ENCODE assay signal across 29 mouse cellular contexts in genomic region chr5:123501973-123502372, GRCm38 (mm10). TPM values are rescaled to one million over a fixed set of nuclear protein-coding genes. Genes with fewer than 3 reads are reported as not detected.
DNase-seq lines count a peak whose midpoint lies in the region; ATAC-seq and TF ChIP-seq lines count a peak whose summit lies in the region.
"Had no signal": no experiment of that assay in that cellular context is flagged by ENCODE, and none has a peak within 500 bp of the region (broad histone marks: within the 10 kb centered on the region; RNA-seq: fewer than 3 reads in every experiment).

No protein-coding gene starts in this region.

- TF ChIP-seq POLR2A in CH12.LX (IDR thresholded peaks at IDR 0.05; ENCODE audit: low read depth, low read length) (no peak), MEL (IDR thresholded peaks at IDR 0.05; ENCODE audit: control insufficient read depth in 1 of 2, insufficient read depth in 1 of 2, low read depth in 1 of 2, low read length in 2 of 2, poor library complexity in 1 of 2) (no peak)

- in situ Hi-C loops in CH12.LX (cut with MboI; ENCODE audit: low pct_ligation_motif_present, low pct_unique_long_range_greater_than_20kb, low sequenced_read_pairs) = no loop called here

- no peak overlapping the region for H3K4me2 ChIP-seq in midbrain, embryonic 11.5 days
- no peak overlapping the region for H3K4me2 ChIP-seq in midbrain, embryonic 15.5 days
- H3K4me2 ChIP-seq in CH12.LX (ENCODE audit: insufficient read depth, low read depth, poor library complexity, severe bottlenecking) = 0 out of 2 replicates have a peak overlapping the region, but pooled peaks have one; percentile 7

- no peak for ATAC-seq in midbrain, embryonic 11.5 days (ENCODE audit: low FRiP score)
- ATAC-seq in midbrain, embryonic 15.5 days (replicated peaks) = no peak
- no peak for ATAC-seq in megakaryocyte-erythroid progenitor cell, adult 5-6 weeks (replicated peaks; ENCODE audit: low FRiP score, low TSS enrichment, poor library complexity, severe bottlenecking)
- ATAC-seq: activated CD4-positive, CD25-positive, alpha-beta regulatory T cell, adult 4 months; CD4-positive, CD25-positive, alpha-beta regulatory T cell, adult 4 months; Patski had no signal

- 88% methylated on average over 4 of the region's 4 CpGs for WGBS in midbrain, embryonic 11.5 days
- WGBS in midbrain, embryonic 15.5 days = 85% methylated on average over 4 of the region's 4 CpGs

- TF ChIP-seq EP300 in CH12.LX (IDR thresholded peaks at IDR 0.05; ENCODE audit: low read length) (no peak), MEL (IDR thresholded peaks at IDR 0.05; ENCODE audit: low read depth in 1 of 2, low read length in 2 of 2) (no peak)

- peak; percentile 37 for DNase-seq in midbrain, embryonic 11.5 days (ENCODE audit: low spot score, missing footprints)
- DNase-seq in 416B (ENCODE audit: low read depth) = peak; percentile 60
- DNase-seq in CH12.LX (ENCODE audit: extremely low read depth) = no peak
- peak; percentile 53 for DNase-seq in MEL (ENCODE audit: low read depth, low spot score)
- DNase-seq in layer of hippocampus, adult 8-10 months (ENCODE audit: low spot score in 2 of 2) = no peak
- no peak for DNase-seq in spleen, postnatal 4 days (ENCODE audit: low spot score in 2 of 2)
- DNase-seq: adrenal gland, adult 2 months; adrenal gland, adult 8-10 months; adrenal gland, postnatal 10 days; adrenal gland, postnatal 14 days; adrenal gland, postnatal 25 days; adrenal gland, postnatal 36 days; B cell, adult 2 months; cerebellum, adult 11 months; cerebellum, adult 11-12 months; cerebellum, adult 18-20 months; cerebellum, adult 2 months; cerebellum, adult 8-10 months had no signal

- H3K27ac ChIP-seq in midbrain, embryonic 11.5 days (ENCODE audit: low read depth, low read length) = no peak overlapping the region
- no peak overlapping the region for H3K27ac ChIP-seq in midbrain, embryonic 15.5 days
- H3K27ac ChIP-seq in CH12.LX (ENCODE audit: insufficient read depth, low read depth) (no peak overlapping the region), MEL (ENCODE audit: control insufficient read depth, low read depth, low read length) (peak overlapping the region; percentile 11; the same call in 1 of the 2 replicates)

- H3K4me3 ChIP-seq in midbrain, embryonic 11.5 days (ENCODE audit: low read depth, low read length) = no peak overlapping the region
- H3K4me3 ChIP-seq in midbrain, embryonic 15.5 days = no peak overlapping the region
- H3K4me3 ChIP-seq in CH12.LX (replicated peaks in 1 of 3; ENCODE audit: low read depth in 2 of 3, low read length in 2 of 3, poor library complexity in 1 of 3) (no peak overlapping the region), MEL (ENCODE audit: control insufficient read depth in 1 of 2, insufficient read depth in 1 of 2, low read depth in 2 of 2, low read length in 2 of 2) (peak overlapping the region; percentile 60 to 77)

- peaks cover 3% of the 10 kb centered on the region; the same call in 1 of the 2 replicates for H3K4me1 ChIP-seq in midbrain, embryonic 11.5 days (ENCODE audit: control insufficient read depth, insufficient read depth, low read length)
- H3K4me1 ChIP-seq in midbrain, embryonic 15.5 days = peaks cover 8% of the 10 kb centered on the region; the same call in 1 of the 2 replicates
- peaks cover 8 to 16% of the 10 kb centered on the region in 2 experiments for H3K4me1 ChIP-seq in CH12.LX (ENCODE audit: control insufficient read depth in 1 of 2, insufficient read depth in 2 of 2)
- peaks cover 0 to 4% of the 10 kb centered on the region in 2 experiments; a peak in 1 of 4 replicates for H3K4me1 ChIP-seq in MEL (ENCODE audit: control insufficient read depth in 1 of 2, insufficient read depth in 2 of 2, low read length in 2 of 2)

- no peak for TF ChIP-seq CTCF in CH12.LX (conservative IDR thresholded peaks at IDR 0.05 in 1 of 2, IDR thresholded peaks at IDR 0.05 in 1 of 2; ENCODE audit: low read depth in 2 of 2, low read length in 2 of 2)
- TF ChIP-seq CTCF in MEL (IDR thresholded peaks at IDR 0.05 in 2 of 3, conservative IDR thresholded peaks at IDR 0.05 in 1 of 3; ENCODE audit: control insufficient read depth in 1 of 3, insufficient read depth in 1 of 3, low read depth in 2 of 3, low read length in 3 of 3, poor library complexity in 1 of 3, severe bottlenecking in 1 of 3) = no peak

- dilution Hi-C loops in CH12.LX (cut with MboI; ENCODE audit: extremely low pct_ligation_motif_present, extremely low pct_unique_long_range_greater_than_20kb, low sequenced_read_pairs) = no loop called here

- no peaks in the 10 kb centered on the region for H3K36me3 ChIP-seq in midbrain, embryonic 11.5 days (ENCODE audit: control insufficient read depth, insufficient read depth, low read length)
- no peaks in the 10 kb centered on the region for H3K36me3 ChIP-seq in midbrain, embryonic 15.5 days (replicated peaks)
- no peaks in the 10 kb centered on the region for H3K36me3 ChIP-seq in CH12.LX (replicated peaks in 1 of 2; ENCODE audit: control insufficient read depth in 1 of 2, insufficient read depth in 1 of 2, low read length in 1 of 2)
- H3K36me3 ChIP-seq in MEL (ENCODE audit: control insufficient read depth in 1 of 2, insufficient read depth in 2 of 2, low read length in 2 of 2) = no peaks in the 10 kb centered on the region
- H3K36me3 ChIP-seq: G1E had no signal

- H3K79me2 ChIP-seq in CH12.LX (replicated peaks; ENCODE audit: control insufficient read depth, extremely low read depth, insufficient read depth, poor library complexity, severe bottlenecking) (no peaks in the 10 kb centered on the region), MEL (ENCODE audit: control insufficient read depth, insufficient read depth, low read length, poor library complexity) (no peaks in the 10 kb centered on the region)

- H3K9me3 ChIP-seq in midbrain, embryonic 11.5 days (ENCODE audit: control insufficient read depth, low read length) = no peaks in the 10 kb centered on the region
- H3K9me3 ChIP-seq in midbrain, embryonic 15.5 days = no peaks in the 10 kb centered on the region
- H3K9me3 ChIP-seq in CH12.LX (replicated peaks; ENCODE audit: low read length) (no peaks in the 10 kb centered on the region), MEL (replicated peaks; ENCODE audit: insufficient read depth, low read length) (no peaks in the 10 kb centered on the region)
- H3K9me3 ChIP-seq: G1E had no signal

- H3K9ac ChIP-seq in midbrain, embryonic 11.5 days (ENCODE audit: low read length) = no peak overlapping the region
- no peak overlapping the region for H3K9ac ChIP-seq in midbrain, embryonic 15.5 days
- H3K9ac ChIP-seq in CH12.LX (ENCODE audit: insufficient read depth, low read depth) (no peak overlapping the region), MEL (ENCODE audit: control insufficient read depth, low read depth, low read length, poor library complexity, severe bottlenecking) (peak overlapping the region; percentile 58)

- no peak for TF ChIP-seq RAD21 in CH12.LX (IDR thresholded peaks at IDR 0.05; ENCODE audit: low read depth, low read length)
- TF ChIP-seq RAD21 in MEL (IDR thresholded peaks at IDR 0.05; ENCODE audit: low read depth, low read length) = no peak

- H3K27me3 ChIP-seq in midbrain, embryonic 11.5 days (ENCODE audit: control insufficient read depth, insufficient read depth, low read length) = peaks cover 3% of the 10 kb centered on the region; the same call in 1 of the 2 replicates
- H3K27me3 ChIP-seq in midbrain, embryonic 15.5 days (replicated peaks) = peaks cover 3% of the 10 kb centered on the region; the same call in 1 of the 2 replicates
- H3K27me3 ChIP-seq in CH12.LX (replicated peaks) (peaks cover 16% of the 10 kb centered on the region), MEL (ENCODE audit: control insufficient read depth in 1 of 2, insufficient read depth in 2 of 2, low read length in 2 of 2) (no peaks in the 10 kb centered on the region)

RNA-seq across cellular contexts. Expression of gene B3gnt4, which starts 8.3 kb away (rescaled TPM):
- 0.88 and 1.1 TPM in 2 replicates for polyA plus RNA-seq in midbrain, embryonic 11.5 days (2014; fragmentation: Nextera tagmentation; extraction: Ambion mirVana)
- polyA plus RNA-seq in midbrain, embryonic 15.5 days (2015; fragmentation: Nextera tagmentation; extraction: Ambion mirVana) = 1.0 and 1.3 TPM in 2 replicates
- total RNA-seq in CH12.LX (2012; rRNA removed) (0.17 and 0.30 TPM in 2 replicates), CH12.LX (2014; rRNA removed) (not detected in 2 replicates), MEL (2012; rRNA removed) (0.23 and 0.39 TPM in 2 replicates)
- polyA plus RNA-seq in CH12.LX (2012; ENCODE audit: insufficient read length, low read depth) (not detected in 2 replicates), MEL (2012; ENCODE audit: insufficient read depth in 1 of 2, insufficient read length in 2 of 2, low read depth in 1 of 2, low replicate concordance in 2 of 2, missing spikeins in 1 of 2) (under 1 TPM in 1 of 2 experiments, not detected in 1; 0.25 TPM)
- total RNA-seq in layer of hippocampus, adult 8-10 months (2022) = 1 to 10 TPM in 3 of 4 experiments, under 1 TPM in 1; 0.55 to 1.9 (median 1.3) TPM
- total RNA-seq in megakaryocyte-erythroid progenitor cell, adult 5-6 weeks (2014; fragmentation: Nextera tagmentation) = 0.94 TPM in 1 of 2 replicates, not detected in the other
- total RNA-seq in megakaryocyte-erythroid progenitor cell, adult 5-6 weeks (2017) = 0.30 and 0.38 TPM in 2 replicates
- polyA plus RNA-seq: G1E had no signal

RNA-seq across cellular contexts. Expression of gene Il31, which starts 12.7 kb away (rescaled TPM):
- polyA plus RNA-seq in midbrain, embryonic 11.5 days (2014; fragmentation: Nextera tagmentation; extraction: Ambion mirVana) = not detected in 2 replicates
- polyA plus RNA-seq in midbrain, embryonic 15.5 days (2015; fragmentation: Nextera tagmentation; extraction: Ambion mirVana) = not detected in 2 replicates
- not detected in 2 replicates for total RNA-seq in CH12.LX (2012; rRNA removed)
- total RNA-seq in CH12.LX (2014; rRNA removed) = not detected in 2 replicates
- polyA plus RNA-seq in CH12.LX (2012; ENCODE audit: insufficient read length, low read depth) = not detected in 2 replicates
- not detected in 2 replicates for total RNA-seq in MEL (2012; rRNA removed)
- not detected for polyA plus RNA-seq in MEL (2012; ENCODE audit: insufficient read depth in 1 of 2, insufficient read length in 2 of 2, low read depth in 1 of 2, low replicate concordance in 2 of 2, missing spikeins in 1 of 2)
- not detected for total RNA-seq in layer of hippocampus, adult 8-10 months (2022)
- total RNA-seq in megakaryocyte-erythroid progenitor cell, adult 5-6 weeks (2014; fragmentation: Nextera tagmentation) = not detected in 2 replicates
- not detected in 2 replicates for total RNA-seq in megakaryocyte-erythroid progenitor cell, adult 5-6 weeks (2017)
- total RNA-seq: adrenal gland, adult 18-20 months; adrenal gland, adult 2 months; adrenal gland, adult 8-10 months; adrenal gland, postnatal 10 days; adrenal gland, postnatal 14 days; adrenal gland, postnatal 25 days; adrenal gland, postnatal 36 days; adrenal gland, postnatal 4 days; ES-E14; G1E had no signal
- polyA plus RNA-seq: activated CD4-positive, CD25-positive, alpha-beta regulatory T cell, adult 4 months; adrenal gland, adult 2 months; brain, embryonic 14.5 days; C2C12; CD4-positive, CD25-positive, alpha-beta regulatory T cell, adult 4 months; cerebellum, adult 2 months; G1E; Patski had no signal

RNA-seq across cellular contexts. Expression of gene Lrrc43, which starts 12.9 kb away (rescaled TPM):
- polyA plus RNA-seq in midbrain, embryonic 11.5 days (2014; fragmentation: Nextera tagmentation; extraction: Ambion mirVana) = not detected in 2 replicates
- polyA plus RNA-seq in midbrain, embryonic 15.5 days (2015; fragmentation: Nextera tagmentation; extraction: Ambion mirVana) = 0.89 and 1.1 TPM in 2 replicates
- total RNA-seq in CH12.LX (2012; rRNA removed) (not detected in 2 replicates), CH12.LX (2014; rRNA removed) (not detected in 2 replicates), MEL (2012; rRNA removed) (not detected in 2 replicates)
- polyA plus RNA-seq in CH12.LX (2012; ENCODE audit: insufficient read length, low read depth) (not detected in 2 replicates), MEL (2012; ENCODE audit: insufficient read depth in 1 of 2, insufficient read length in 2 of 2, low read depth in 1 of 2, low replicate concordance in 2 of 2, missing spikeins in 1 of 2) (not detected)
- total RNA-seq in layer of hippocampus, adult 8-10 months (2022) = under 1 TPM; 0.72 to 0.93 (median 0.85) TPM
- not detected in 2 replicates for total RNA-seq in megakaryocyte-erythroid progenitor cell, adult 5-6 weeks (2014; fragmentation: Nextera tagmentation)
- total RNA-seq in megakaryocyte-erythroid progenitor cell, adult 5-6 weeks (2017) = not detected in 2 replicates
- total RNA-seq: adrenal gland, adult 18-20 months; adrenal gland, adult 2 months; adrenal gland, adult 8-10 months; adrenal gland, postnatal 10 days; adrenal gland, postnatal 14 days; adrenal gland, postnatal 25 days; adrenal gland, postnatal 36 days; adrenal gland, postnatal 4 days; ES-E14; G1E had no signal
- polyA plus RNA-seq: activated CD4-positive, CD25-positive, alpha-beta regulatory T cell, adult 4 months; adrenal gland, adult 2 months; C2C12; CD4-positive, CD25-positive, alpha-beta regulatory T cell, adult 4 months; G1E; Patski had no signal

RNA-seq across cellular contexts. Expression of gene Diablo, which starts 22.0 kb away (rescaled TPM):
- polyA plus RNA-seq in midbrain, embryonic 11.5 days (2014; fragmentation: Nextera tagmentation; extraction: Ambion mirVana) = 167 and 169 TPM in 2 replicates
- polyA plus RNA-seq in midbrain, embryonic 15.5 days (2015; fragmentation: Nextera tagmentation; extraction: Ambion mirVana) = 110 and 115 TPM in 2 replicates
- total RNA-seq in CH12.LX (2012; rRNA removed) = 37.7 and 41.8 TPM in 2 replicates
- total RNA-seq in CH12.LX (2014; rRNA removed) = 68.0 and 75.2 TPM in 2 replicates
- 58.7 and 63.2 TPM in 2 replicates for polyA plus RNA-seq in CH12.LX (2012; ENCODE audit: insufficient read length, low read depth)
- total RNA-seq in MEL (2012; rRNA removed) = 46.8 and 48.9 TPM in 2 replicates
- polyA plus RNA-seq in MEL (2012; ENCODE audit: insufficient read depth in 1 of 2, insufficient read length in 2 of 2, low read depth in 1 of 2, low replicate concordance in 2 of 2, missing spikeins in 1 of 2) = 10 to 100 TPM in 1 of 2 experiments, not detected in 1; 70.8 TPM
- total RNA-seq in layer of hippocampus, adult 8-10 months (2022) = 10 to 100 TPM; 29.8 to 34.4 (median 31.1) TPM
- total RNA-seq in megakaryocyte-erythroid progenitor cell, adult 5-6 weeks (2014; fragmentation: Nextera tagmentation) = 70.4 and 76.8 TPM in 2 replicates
- total RNA-seq in megakaryocyte-erythroid progenitor cell, adult 5-6 weeks (2017) = 49.8 and 71.1 TPM in 2 replicates

RNA-seq across cellular contexts. Expression of gene Gm49027, which starts 23.3 kb away (rescaled TPM):
- 0.44 and 0.72 TPM in 2 replicates for polyA plus RNA-seq in midbrain, embryonic 11.5 days (2014; fragmentation: Nextera tagmentation; extraction: Ambion mirVana)
- 1.1 and 1.5 TPM in 2 replicates for polyA plus RNA-seq in midbrain, embryonic 15.5 days (2015; fragmentation: Nextera tagmentation; extraction: Ambion mirVana)
- total RNA-seq in CH12.LX (2012; rRNA removed) (0.38 and 0.63 TPM in 2 replicates), CH12.LX (2014; rRNA removed) (not detected in 2 replicates), MEL (2012; rRNA removed) (0.54 TPM in 1 of 2 replicates, not detected in the other)
- polyA plus RNA-seq in CH12.LX (2012; ENCODE audit: insufficient read length, low read depth) (not detected in 2 replicates), MEL (2012; ENCODE audit: insufficient read depth in 1 of 2, insufficient read length in 2 of 2, low read depth in 1 of 2, low replicate concordance in 2 of 2, missing spikeins in 1 of 2) (under 1 TPM in 1 of 2 experiments, not detected in 1; 0.53 TPM)
- 1 to 10 TPM; 4.2 to 7.8 (median 5.3) TPM for total RNA-seq in layer of hippocampus, adult 8-10 months (2022)
- 4.2 TPM in 1 of 2 replicates, not detected in the other for total RNA-seq in megakaryocyte-erythroid progenitor cell, adult 5-6 weeks (2014; fragmentation: Nextera tagmentation)
- total RNA-seq in megakaryocyte-erythroid progenitor cell, adult 5-6 weeks (2017) = 0.23 TPM in 1 of 2 replicates, not detected in the other
- polyA plus RNA-seq: activated CD4-positive, CD25-positive, alpha-beta regulatory T cell, adult 4 months; C2C12; CD4-positive, CD25-positive, alpha-beta regulatory T cell, adult 4 months had no signal

Comparison
In these comparisons a context has a peak if more than half of its experiments do, and no peak if none do; other contexts are left out.
1. DNase-seq: peak in midbrain, embryonic 11.5 days (single experiment), 416B (single experiment) and MEL (single experiment); none in CH12.LX (single experiment), layer of hippocampus, adult 8-10 months (0 of 2) and spleen, postnatal 4 days (0 of 2).
2. H3K4me3 ChIP-seq: peak in MEL (2 of 2); none in midbrain, embryonic 11.5 days (single experiment), midbrain, embryonic 15.5 days (single experiment) and CH12.LX (0 of 3).